Mouse (Mus musculus) embryonic facial prominence, embryonic 12.5 days (tissue): ENCODE measurements around the gene Gm1604a. TPM values are rescaled to one million over a fixed set of nuclear protein-coding genes. Genes with fewer than 3 reads are reported as not detected.
A peak's percentile ranks its signal among the peaks of the same experiment; 100 is the strongest.
"Not testable (repeated sequence)": the region's sequence is repeated elsewhere in the genome, so short reads cannot be mapped to it uniquely, and the experiment has no call there.

Experiments used
- ATAC-seq: fragments of 200-750 bp; cut with Nextera tagmentation; 2 replicates; pipeline ENCODE4 v1.8.0; 2017; ENCODE audit not compliant: insufficient number of reproducible peaks, insufficient read depth, low FRiP score, low TSS enrichment
- H3K27ac ChIP-seq: fragments of 300-500 bp; sonication (generic); 2 replicates; pipeline ENCODE4 v1.5.1; 2016; ENCODE audit warnings: mild to moderate bottlenecking
- H3K27me3 ChIP-seq: fragments of 300-500 bp; sonication (generic); 2 replicates; pipeline ENCODE4 v1.6.1; 2016; ENCODE audit warnings: mild to moderate bottlenecking, moderate library complexity
- H3K36me3 ChIP-seq: fragments of 300-500 bp; sonication (generic); 2 replicates; pipeline ENCODE4 v1.6.1; 2016; ENCODE audit warnings: mild to moderate bottlenecking
- H3K4me1 ChIP-seq: fragments of 300-500 bp; sonication (generic); 2 replicates; pipeline ENCODE4 v1.6.1; 2016
- H3K4me2 ChIP-seq: fragments of 300-500 bp; sonication (generic); replicated peaks from 2 replicates; pipeline ENCODE4 v1.6.1; 2016; ENCODE audit warnings: mild to moderate bottlenecking, moderate library complexity
- H3K4me3 ChIP-seq: fragments of 300-500 bp; sonication (generic); 2 replicates; pipeline ENCODE4 v1.5.1; 2016; ENCODE audit warnings: mild to moderate bottlenecking
- H3K9ac ChIP-seq: fragments of 300-500 bp; sonication (generic); 2 replicates; pipeline ENCODE4 v1.6.1; 2016; ENCODE audit warnings: mild to moderate bottlenecking, moderate library complexity
- H3K9me3 ChIP-seq: fragments of 300-500 bp; sonication (generic); 2 replicates; pipeline ENCODE4 v1.6.1; 2016; ENCODE audit warnings: mild to moderate bottlenecking, moderate library complexity
- WGBS: fragments of 180-500 bp; shearing (Covaris S2); methylation state at CpG from one replicate; pipeline ENCODE4 v1.1.7; 2016; 5-methylcytosine and 5-hydroxymethylcytosine counted together
- polyA plus RNA-seq: library from polyadenylated mRNA; unstranded; fragments of >200 nt; fragmentation: Nextera tagmentation; extraction: Ambion mirVana; gene quantifications from 2 replicates; pipeline ENCODE4 v1.2.1, GENCODE M21; 2016

Gm1604a gene
- polyA plus RNA-seq: not detected in 2 replicates

GRCm38 (mm10) chr17:7025257-7025656 lies at the start of gene Gm1604a:
Gene Gm1604a, plus strand, starts transcription at chr17:7025568.
- not testable (repeated sequence) for H3K36me3 ChIP-seq, H3K27me3 ChIP-seq, H3K9ac ChIP-seq, H3K4me2 ChIP-seq, H3K4me1 ChIP-seq, H3K9me3 ChIP-seq, H3K27ac ChIP-seq, H3K4me3 ChIP-seq
- 15% methylated on average over 5 of the region's 14 CpGs for WGBS
- peak; percentile 64; the same call in 1 of the 2 replicates for ATAC-seq

- Histone ChIP-seq H3K27ac (0 out of 2 replicates have a peak within 1 kb of the TSS, but pooled peaks have one; percentile 50), H3K4me3 (peak within 1 kb of the TSS; percentile 51), H3K4me2 (peak within 1 kb of the TSS; percentile 47), H3K9ac (peak within 1 kb of the TSS; percentile 65)
- not testable (repeated sequence) for H3K27me3 ChIP-seq, H3K36me3 ChIP-seq, H3K9me3 ChIP-seq, H3K4me1 ChIP-seq
- WGBS: 2% methylated on average over 44 of the region's 68 CpGs
- ATAC-seq: peak; percentile 93
Observed at GRCm38 (mm10) chr17:6978287-6979248, 46.8 kb upstream of the Gm1604a start, which contains the start of gene Gm49721. Gene Gm49721, plus strand, starts transcription at chr17:6978904.

- not testable (repeated sequence) for H3K9ac ChIP-seq, ATAC-seq, H3K36me3 ChIP-seq, H3K9me3 ChIP-seq, H3K27ac ChIP-seq, H3K4me1 ChIP-seq, H3K27me3 ChIP-seq
- Histone ChIP-seq H3K4me3 (peak overlapping the region; percentile 51), H3K4me2 (peak overlapping the region; percentile 47)
- 21% methylated on average over 5 of the region's 5 CpGs for WGBS
Observed at GRCm38 (mm10) chr17:6979380-6979779, 46.0 kb upstream of the Gm1604a start.

GRCm38 (mm10) chr17:6980144-6980543 lies 45.2 kb upstream of the Gm1604a start:
- not testable (repeated sequence) for H3K9me3 ChIP-seq, H3K27me3 ChIP-seq, H3K4me1 ChIP-seq, H3K36me3 ChIP-seq, H3K9ac ChIP-seq, H3K4me3 ChIP-seq, ATAC-seq, H3K27ac ChIP-seq, H3K4me2 ChIP-seq
- WGBS: 93% methylated on average over 5 of the region's 8 CpGs

GRCm38 (mm10) chr17:6986118-6986517 lies 39.2 kb upstream of the Gm1604a start:
- not testable (repeated sequence) for H3K9ac ChIP-seq, H3K9me3 ChIP-seq, H3K27ac ChIP-seq, ATAC-seq, H3K4me1 ChIP-seq, H3K4me3 ChIP-seq, H3K4me2 ChIP-seq, H3K36me3 ChIP-seq, H3K27me3 ChIP-seq
- 91% methylated on average over 1 of the region's 1 CpGs for WGBS

- H3K4me1 ChIP-seq, H3K4me2 ChIP-seq, H3K4me3 ChIP-seq, H3K27ac ChIP-seq, H3K36me3 ChIP-seq, ATAC-seq, H3K27me3 ChIP-seq, H3K9me3 ChIP-seq, H3K9ac ChIP-seq: not testable (repeated sequence)
- no CpG with 5 or more reads among the region's 6 CpGs for WGBS
Observed at GRCm38 (mm10) chr17:6995504-6995903, 29.9 kb upstream of the Gm1604a start.

GRCm38 (mm10) chr17:6996826-6997225 lies 28.5 kb upstream of the Gm1604a start:
- not testable (repeated sequence) for H3K4me1 ChIP-seq, H3K36me3 ChIP-seq, H3K27ac ChIP-seq, H3K9me3 ChIP-seq, H3K27me3 ChIP-seq, H3K4me3 ChIP-seq, H3K9ac ChIP-seq, H3K4me2 ChIP-seq, ATAC-seq
- 80% methylated on average over 8 of the region's 8 CpGs for WGBS

GRCm38 (mm10) chr17:6997778-6998490 lies 27.4 kb upstream of the Gm1604a start:
- H3K4me3 ChIP-seq, H3K4me2 ChIP-seq, H3K36me3 ChIP-seq, H3K4me1 ChIP-seq, H3K9ac ChIP-seq, ATAC-seq, H3K27me3 ChIP-seq, H3K9me3 ChIP-seq, H3K27ac ChIP-seq: not testable (repeated sequence)
- 100% methylated on average over 1 of the region's 7 CpGs for WGBS

GRCm38 (mm10) chr17:7001790-7002585 lies 23.4 kb upstream of the Gm1604a start:
- H3K4me1 ChIP-seq, ATAC-seq, H3K9me3 ChIP-seq, H3K27me3 ChIP-seq, H3K36me3 ChIP-seq, H3K27ac ChIP-seq, H3K4me2 ChIP-seq, H3K9ac ChIP-seq, H3K4me3 ChIP-seq: not testable (repeated sequence)
- 77% methylated on average over 9 of the region's 12 CpGs for WGBS

GRCm38 (mm10) chr17:7003392-7003791 lies 22.0 kb upstream of the Gm1604a start:
- H3K4me2 ChIP-seq, H3K27ac ChIP-seq, H3K4me3 ChIP-seq, ATAC-seq, H3K9ac ChIP-seq, H3K9me3 ChIP-seq, H3K27me3 ChIP-seq, H3K36me3 ChIP-seq, H3K4me1 ChIP-seq: not testable (repeated sequence)
- WGBS: no CpG with 5 or more reads among the region's 3 CpGs

GRCm38 (mm10) chr17:7005646-7006045 lies 19.7 kb upstream of the Gm1604a start:
- not testable (repeated sequence) for H3K9me3 ChIP-seq, H3K4me1 ChIP-seq, H3K36me3 ChIP-seq, H3K4me3 ChIP-seq, H3K9ac ChIP-seq, H3K27me3 ChIP-seq, H3K4me2 ChIP-seq, ATAC-seq, H3K27ac ChIP-seq
- WGBS: 57% methylated on average over 3 of the region's 4 CpGs
